Mouse (Mus musculus) stomach, embryonic 15.5 days (tissue): ENCODE results near the gene Kif17. TPM values are rescaled to one million over a fixed set of nuclear protein-coding genes. Genes with fewer than 3 reads are reported as not detected.
A peak's percentile ranks its signal among the peaks of the same experiment; 100 is the strongest.

ENCODE experiments used
- ATAC-seq: fragments of 200-750 bp; cut with Nextera tagmentation; 2 replicates; pipeline ENCODE4 v1.8.0; 2017; ENCODE audit warnings: low read depth, moderate number of reproducible peaks, moderate TSS enrichment; ENCODE audit not compliant: insufficient read depth, low FRiP score
- H3K27ac ChIP-seq: fragments of 300-500 bp; sonication (generic); 2 replicates; pipeline ENCODE4 v1.5.1; 2015; ENCODE audit warnings: mild to moderate bottlenecking, inconsistent platforms
- H3K27me3 ChIP-seq: fragments of 300-500 bp; sonication (generic); replicated peaks from 2 replicates; pipeline ENCODE4 v1.6.1; 2015; ENCODE audit warnings: inconsistent platforms
- H3K36me3 ChIP-seq: fragments of 300-500 bp; sonication (generic); 2 replicates; pipeline ENCODE4 v1.6.1; 2015; ENCODE audit warnings: inconsistent platforms
- H3K4me1 ChIP-seq: fragments of 300-500 bp; sonication (generic); 2 replicates; pipeline ENCODE4 v1.6.1; 2015; ENCODE audit warnings: inconsistent platforms
- H3K4me2 ChIP-seq: fragments of 300-500 bp; sonication (generic); 2 replicates; pipeline ENCODE4 v1.6.1; 2015; ENCODE audit warnings: mild to moderate bottlenecking, inconsistent platforms
- H3K4me3 ChIP-seq: fragments of 300-500 bp; sonication (generic); replicated peaks from 2 replicates; pipeline ENCODE4 v1.5.1; 2015; ENCODE audit warnings: inconsistent platforms
- H3K9ac ChIP-seq: fragments of 300-500 bp; sonication (generic); 2 replicates; pipeline ENCODE4 v1.6.1; 2015; ENCODE audit warnings: inconsistent platforms
- H3K9me3 ChIP-seq: fragments of 300-500 bp; sonication (generic); 2 replicates; pipeline ENCODE4 v1.6.1; 2016; ENCODE audit warnings: inconsistent platforms
- WGBS: fragments of 180-500 bp; shearing (Covaris S2); methylation state at CpG from one replicate; pipeline ENCODE4 v1.1.7; 2015; 5-methylcytosine and 5-hydroxymethylcytosine counted together
- polyA plus RNA-seq: library from polyadenylated mRNA; unstranded; fragments of >200 nt; fragmentation: Nextera tagmentation; extraction: Ambion mirVana; gene quantifications from 2 replicates; pipeline ENCODE4 v1.2.1, GENCODE M21; 2015

The Kif17 gene
- polyA plus RNA-seq, 1 experiment from 2014 or later: 1.9 TPM

- H3K4me3 ChIP-seq: no peak overlapping the region
- no peak overlapping the region for H3K27ac ChIP-seq
- H3K27me3 ChIP-seq: no peaks in the 10 kb centered on the region
- H3K9ac ChIP-seq: no peak overlapping the region
- H3K9me3 ChIP-seq: no peaks in the 10 kb centered on the region
- H3K4me1 ChIP-seq: peaks cover 25% of the 10 kb centered on the region
- no peak overlapping the region for H3K4me2 ChIP-seq
- peaks cover 30% of the 10 kb centered on the region for H3K36me3 ChIP-seq
- WGBS: 70% methylated on average over 7 of the region's 7 CpGs
- no peak for ATAC-seq
Observed at GRCm38 (mm10) chr4:138220761-138221160, 29.5 kb upstream of the Kif17 start.

GRCm38 (mm10) chr4:138221406-138221805 lies 28.8 kb upstream of the Kif17 start:
- Histone ChIP-seq H3K9ac (no peak overlapping the region), H3K4me2 (no peak overlapping the region), H3K4me3 (no peak overlapping the region), H3K27ac (no peak overlapping the region), H3K9me3 (no peaks in the 10 kb centered on the region), H3K4me1 (peaks cover 22% of the 10 kb centered on the region), H3K27me3 (no peaks in the 10 kb centered on the region), H3K36me3 (peaks cover 35% of the 10 kb centered on the region)
- ATAC-seq: no peak
- 78% methylated on average over 5 of the region's 5 CpGs for WGBS

- Histone ChIP-seq H3K9me3 (no peaks in the 10 kb centered on the region), H3K27me3 (no peaks in the 10 kb centered on the region), H3K36me3 (peaks cover 39% of the 10 kb centered on the region), H3K9ac (no peak overlapping the region), H3K4me1 (peaks cover 22% of the 10 kb centered on the region), H3K4me2 (no peak overlapping the region), H3K27ac (no peak overlapping the region), H3K4me3 (no peak overlapping the region)
- no peak for ATAC-seq
- WGBS: 83% methylated on average over 5 of the region's 5 CpGs
Observed at GRCm38 (mm10) chr4:138222396-138222795, 27.8 kb upstream of the Kif17 start.

GRCm38 (mm10) chr4:138223623-138224022 lies 26.6 kb upstream of the Kif17 start:
- H3K4me3 ChIP-seq: no peak overlapping the region
- no peak overlapping the region for H3K27ac ChIP-seq
- H3K9me3 ChIP-seq: no peaks in the 10 kb centered on the region
- ATAC-seq: no peak
- H3K36me3 ChIP-seq: peaks cover 50% of the 10 kb centered on the region
- WGBS: 75% methylated on average over 10 of the region's 10 CpGs
- no peak overlapping the region for H3K9ac ChIP-seq
- H3K4me2 ChIP-seq: no peak overlapping the region
- H3K27me3 ChIP-seq: no peaks in the 10 kb centered on the region
- H3K4me1 ChIP-seq: peaks cover 17% of the 10 kb centered on the region

GRCm38 (mm10) chr4:138246756-138247665 lies 3.2 kb upstream of the Kif17 start:
- Histone ChIP-seq H3K4me3 (no peak overlapping the region), H3K27me3 (peaks cover 25% of the 10 kb centered on the region), H3K36me3 (peaks cover 29% of the 10 kb centered on the region), H3K9ac (no peak overlapping the region), H3K9me3 (no peaks in the 10 kb centered on the region), H3K4me1 (peaks cover 28% of the 10 kb centered on the region), H3K27ac (no peak overlapping the region), H3K4me2 (no peak overlapping the region)
- 62% methylated on average over 27 of the region's 27 CpGs for WGBS
- no peak for ATAC-seq

- Histone ChIP-seq H3K4me3 (peak overlapping the region; percentile 15), H3K9me3 (no peaks in the 10 kb centered on the region), H3K9ac (no peak overlapping the region), H3K4me2 (peak overlapping the region; percentile 49), H3K27ac (no peak overlapping the region), H3K36me3 (no peaks in the 10 kb centered on the region), H3K4me1 (peaks cover 32% of the 10 kb centered on the region), H3K27me3 (peaks cover 33% of the 10 kb centered on the region)
- 1% methylated on average over 14 of the region's 14 CpGs for WGBS
- ATAC-seq: no peak
Observed at GRCm38 (mm10) chr4:138251819-138252218, 1.6 kb downstream of the Kif17 start.

- Histone ChIP-seq H3K4me2 (peak overlapping the region; percentile 49), H3K4me1 (peaks cover 32% of the 10 kb centered on the region), H3K36me3 (no peaks in the 10 kb centered on the region), H3K4me3 (0 out of 2 replicates have a peak overlapping the region, but pooled peaks have one; percentile 15), H3K9me3 (no peaks in the 10 kb centered on the region), H3K27ac (no peak overlapping the region), H3K27me3 (peaks cover 33% of the 10 kb centered on the region), H3K9ac (no peak overlapping the region)
- WGBS: 29% methylated on average over 5 of the region's 5 CpGs
- ATAC-seq: no peak
Observed at GRCm38 (mm10) chr4:138252231-138252630, 2.0 kb downstream of the Kif17 start.

GRCm38 (mm10) chr4:138257116-138257687 lies 7.0 kb downstream of the Kif17 start:
- ATAC-seq: no peak
- WGBS: 77% methylated on average over 22 of the region's 22 CpGs
- H3K27ac ChIP-seq: no peak overlapping the region

GRCm38 (mm10) chr4:138258663-138259062 lies 8.4 kb downstream of the Kif17 start:
- H3K27ac ChIP-seq: no peak overlapping the region
- no peaks in the 10 kb centered on the region for H3K9me3 ChIP-seq
- no peak overlapping the region for H3K4me2 ChIP-seq
- no peak overlapping the region for H3K4me3 ChIP-seq
- H3K36me3 ChIP-seq: no peaks in the 10 kb centered on the region
- no peak overlapping the region for H3K9ac ChIP-seq
- 79% methylated on average over 7 of the region's 7 CpGs for WGBS
- ATAC-seq: no peak
- no peaks in the 10 kb centered on the region for H3K27me3 ChIP-seq
- 0 out of 2 replicates have a peak, but pooled peaks cover 3% of the 10 kb centered on the region for H3K4me1 ChIP-seq

More at GRCm38 (mm10) chr4:138257116-138257687, 7.0 kb downstream of the Kif17 start:
- peaks cover 6% of the 10 kb centered on the region; the same call in 1 of the 2 replicates for H3K27me3 ChIP-seq
- peaks cover 2% of the 10 kb centered on the region for H3K4me1 ChIP-seq
- H3K4me3 ChIP-seq: no peak overlapping the region
- H3K36me3 ChIP-seq: no peaks in the 10 kb centered on the region
- no peak overlapping the region for H3K4me2 ChIP-seq
- no peak overlapping the region for H3K9ac ChIP-seq
- no peaks in the 10 kb centered on the region for H3K9me3 ChIP-seq

- H3K9me3 ChIP-seq: no peaks in the 10 kb centered on the region
- H3K27me3 ChIP-seq: no peaks in the 10 kb centered on the region
- H3K4me2 ChIP-seq: no peak overlapping the region
- no peak overlapping the region for H3K9ac ChIP-seq
- ATAC-seq: no peak
- no peaks in the 10 kb centered on the region for H3K36me3 ChIP-seq
- H3K4me3 ChIP-seq: no peak overlapping the region
- 68% methylated on average over 5 of the region's 5 CpGs for WGBS
- H3K27ac ChIP-seq: no peak overlapping the region
- 0 out of 2 replicates have a peak, but pooled peaks cover 3% of the 10 kb centered on the region for H3K4me1 ChIP-seq
Observed at GRCm38 (mm10) chr4:138259482-138259881, 9.2 kb downstream of the Kif17 start.

- peak overlapping the region; percentile 95 for H3K4me2 ChIP-seq
- H3K4me3 ChIP-seq: peak overlapping the region; percentile 79
- no peak overlapping the region for H3K27ac ChIP-seq
- no peaks in the 10 kb centered on the region for H3K36me3 ChIP-seq
- no peaks in the 10 kb centered on the region for H3K27me3 ChIP-seq
- peak; percentile 85 for ATAC-seq
- WGBS: under 1% methylated on average over 78 of the region's 78 CpGs
- peak overlapping the region; percentile 12; the same call in 1 of the 2 replicates for H3K9ac ChIP-seq
- H3K4me1 ChIP-seq: 0 out of 2 replicates have a peak, but pooled peaks cover 3% of the 10 kb centered on the region
- H3K9me3 ChIP-seq: no peaks in the 10 kb centered on the region
Observed at GRCm38 (mm10) chr4:138261843-138262681, 11.8 kb downstream of the Kif17 start.
